Mouse (Mus musculus) Patski (cell line): ENCODE results near the gene Atf7ip. TPM values are rescaled to one million over a fixed set of nuclear protein-coding genes. Genes with fewer than 3 reads are reported as not detected.

Source experiments
- ATAC-seq: fragments of 100-300 bp; one replicate; pipeline ENCODE4 v1.8.0; 2021
- CTCF ChIA-PET: fragments of 350-600 bp; sonication (Branson Sonifier 250); formaldehyde crosslinking; loops from one replicate; lab custom pipeline; 2022; ENCODE audit warnings: inconsistent platforms; lab: Charles Lee
- POLR2A ChIA-PET: fragments of 350-600 bp; sonication (Branson Sonifier 250); formaldehyde crosslinking; loops from one replicate; lab custom pipeline; 2022; ENCODE audit warnings: antibody characterized with exemption, inconsistent platforms; lab: Charles Lee
- DNase-seq: peaks from one replicate; pipeline ENCODE4 v3.0.0-alpha.2; 2011; ENCODE audit warnings: low read depth, low spot score
- H3K27me3 ChIP-seq: fragments of 371-371 bp; one replicate; pipeline ENCODE4 v1.5.1; 2021
- CTCF ChIP-seq: fragments of 100-300 bp; IDR thresholded peaks from one replicate; pipeline ENCODE4 v1.5.1; 2021
- in situ Hi-C: fragments of 300-500 bp; cut with MboI; formaldehyde crosslinking; loops from 3 replicates; pipeline ENCODE4 v1.11.1; 2018; ENCODE audit warnings: low pct_unique_long_range_greater_than_20kb, mixed read lengths
- polyA plus RNA-seq: library from polyadenylated mRNA; unstranded; gene quantifications from one replicate; pipeline ENCODE4 v1.2.3, GENCODE M21; 2021

Gene Atf7ip
- polyA plus RNA-seq, 1 experiment from 2014 or later, result 19.9 TPM

- no peak for ATAC-seq
- ChIA-PET POLR2A (no interaction called here), CTCF (no interaction called here)
- TF ChIP-seq CTCF, result no peak
- in situ Hi-C loops, result loop anchor here (5.0 kb wide), 1 partner anchor 34 kb away; no protein-coding TSS in a partner anchor
- no peak for DNase-seq
- no peaks in the 10 kb centered on the region for H3K27me3 ChIP-seq
These were observed 45.7 kb downstream of the Atf7ip start for GRCm38 (mm10) chr6:136551550-136552109.

GRCm38 (mm10) chr6:136553156-136553555 is 47.2 kb downstream of the Atf7ip start:
- H3K27me3 ChIP-seq, result no peaks in the 10 kb centered on the region
- ChIA-PET CTCF (interaction anchor here (2.5 to 2.8 kb wide), 2 partner anchors 34 to 131 kb away, joined by 18 to 58 read pairs; no protein-coding TSS in a partner anchor), POLR2A (no interaction called here)
- no peak for DNase-seq
- no peak for TF ChIP-seq CTCF
- in situ Hi-C loops, result loop anchor here (5.0 kb wide), 1 partner anchor 36 kb away; no protein-coding TSS in a partner anchor
- no peak for ATAC-seq

- TF ChIP-seq CTCF, result peak; percentile 18
- ChIA-PET CTCF (interaction anchor here (0.9 to 2.8 kb wide), 8 partner anchors 9 to 132 kb away, joined by 3 to 58 read pairs (median 4); no protein-coding TSS in a partner anchor), POLR2A (no interaction called here)
- in situ Hi-C loops, result loop anchor here (5.0 kb wide), 1 partner anchor 37 kb away; no protein-coding TSS in a partner anchor
- H3K27me3 ChIP-seq, result no peaks in the 10 kb centered on the region
- ATAC-seq, result peak; percentile 79
- no peak for DNase-seq
These were observed 48.0 kb downstream of the Atf7ip start for GRCm38 (mm10) chr6:136553767-136554569.

GRCm38 (mm10) chr6:136554774-136555522 is 49.0 kb downstream of the Atf7ip start:
- ATAC-seq, result peak; percentile 32
- CTCF ChIA-PET, result interaction anchor here (0.7 to 2.8 kb wide), 14 partner anchors 10 to 148 kb away, joined by 3 to 58 read pairs (median 4); no protein-coding TSS in a partner anchor
- no peaks in the 10 kb centered on the region for H3K27me3 ChIP-seq
- no peak for DNase-seq
- in situ Hi-C loops, result loop anchor here (5.0 kb wide), 2 partner anchors 38 to 133 kb away; no protein-coding TSS in a partner anchor
- POLR2A ChIA-PET, result no interaction called here
- TF ChIP-seq CTCF, result no peak

GRCm38 (mm10) chr6:136555523-136555915 is 49.6 kb downstream of the Atf7ip start:
- DNase-seq, result no peak
- no peaks in the 10 kb centered on the region for H3K27me3 ChIP-seq
- CTCF ChIA-PET, result interaction anchor here (0.7 to 2.8 kb wide), 11 partner anchors 9 to 148 kb away, joined by 3 to 58 read pairs (median 5); no protein-coding TSS in a partner anchor
- TF ChIP-seq CTCF, result peak; percentile 87
- in situ Hi-C loops, result loop anchor here (5.0 kb wide), 1 partner anchor 133 kb away; no protein-coding TSS in a partner anchor
- ATAC-seq, result peak; percentile 64
- POLR2A ChIA-PET, result no interaction called here

- H3K27me3 ChIP-seq, result no peaks in the 10 kb centered on the region
- ChIA-PET CTCF (interaction anchor here (0.7 to 1.2 kb wide), 3 partner anchors 9 to 92 kb away, joined by 3 read pairs; no protein-coding TSS in a partner anchor), POLR2A (no interaction called here)
- in situ Hi-C loops, result loop anchor here (5.0 kb wide), 1 partner anchor 136 kb away; no protein-coding TSS in a partner anchor
- DNase-seq, result no peak
- no peak for ATAC-seq
- no peak for TF ChIP-seq CTCF
These were observed 52.5 kb downstream of the Atf7ip start for GRCm38 (mm10) chr6:136558288-136559005.

GRCm38 (mm10) chr6:136566002-136566401 is 60.0 kb downstream of the Atf7ip start:
- no peak for DNase-seq
- POLR2A ChIA-PET, result no interaction called here

GRCm38 (mm10) chr6:136590739-136591138 is 84.8 kb downstream of the Atf7ip start:
- in situ Hi-C loops, result no loop called here
- TF ChIP-seq CTCF, result no peak
- ATAC-seq, result no peak
- no peaks in the 10 kb centered on the region for H3K27me3 ChIP-seq
- POLR2A ChIA-PET, result no interaction called here
- CTCF ChIA-PET, result no interaction called here
- DNase-seq, result no peak

More at GRCm38 (mm10) chr6:136566002-136566401, 60.0 kb downstream of the Atf7ip start:
- in situ Hi-C loops, result no loop called here
- CTCF ChIA-PET, result no interaction called here
- TF ChIP-seq CTCF, result no peak
- no peak for ATAC-seq
- no peaks in the 10 kb centered on the region for H3K27me3 ChIP-seq

- DNase-seq (no peak), ATAC-seq (no peak)
- in situ Hi-C loops, result no loop called here
- TF ChIP-seq CTCF, result no peak
- H3K27me3 ChIP-seq, result no peaks in the 10 kb centered on the region
- POLR2A ChIA-PET, result interaction anchor here (0.6 kb wide), 1 partner anchor 1116 kb away, joined by 3 read pairs; no protein-coding TSS in a partner anchor
- CTCF ChIA-PET, result no interaction called here
These were observed 88.6 kb downstream of the Atf7ip start for GRCm38 (mm10) chr6:136594541-136594940.
